Mouse (Mus musculus) midbrain, embryonic 13.5 days (tissue): ENCODE results near the gene Slc7a5. TPM values are rescaled to one million over a fixed set of nuclear protein-coding genes. Genes with fewer than 3 reads are reported as not detected.

Experiments
- ATAC-seq: fragments of 200-750 bp; cut with Nextera tagmentation; 2 replicates; pipeline ENCODE4 v1.8.0; 2017; ENCODE audit warnings: mild to moderate bottlenecking, moderate TSS enrichment, moderate library complexity
- H3K27ac ChIP-seq: fragments of 300-500 bp; sonication (generic); 2 replicates; pipeline ENCODE4 v1.5.1; 2015; ENCODE audit warnings: inconsistent platforms, mild to moderate bottlenecking, moderate library complexity
- H3K27me3 ChIP-seq: fragments of 300-500 bp; sonication (generic); 2 replicates; pipeline ENCODE4 v1.6.1; 2015; ENCODE audit warnings: mild to moderate bottlenecking, inconsistent platforms
- H3K36me3 ChIP-seq: fragments of 300-500 bp; sonication (generic); 2 replicates; pipeline ENCODE4 v1.6.1; 2015; ENCODE audit warnings: mild to moderate bottlenecking, inconsistent platforms
- H3K4me1 ChIP-seq: fragments of 300-500 bp; sonication (generic); replicated peaks from 2 replicates; pipeline ENCODE4 v1.6.1; 2015; ENCODE audit warnings: inconsistent platforms
- H3K4me2 ChIP-seq: fragments of 300-500 bp; sonication (generic); replicated peaks from 2 replicates; pipeline ENCODE4 v1.6.1; 2015; ENCODE audit warnings: moderate library complexity, mild to moderate bottlenecking, inconsistent platforms
- H3K4me3 ChIP-seq: fragments of 300-500 bp; sonication (generic); replicated peaks from 2 replicates; pipeline ENCODE4 v1.5.1; 2015; ENCODE audit warnings: mild to moderate bottlenecking, inconsistent platforms
- H3K9ac ChIP-seq: fragments of 300-500 bp; sonication (generic); replicated peaks from 2 replicates; pipeline ENCODE4 v1.6.1; 2015; ENCODE audit warnings: mild to moderate bottlenecking, inconsistent platforms
- H3K9me3 ChIP-seq: fragments of 300-500 bp; sonication (generic); 2 replicates; pipeline ENCODE4 v1.6.1; 2016; ENCODE audit warnings: mild to moderate bottlenecking, inconsistent platforms
- WGBS: fragments of 180-500 bp; shearing (Covaris S2); methylation state at CpG from one replicate; pipeline ENCODE4 v1.1.7; 2015; 5-methylcytosine and 5-hydroxymethylcytosine counted together
- polyA plus RNA-seq: library from polyadenylated mRNA; unstranded; fragments of >200 nt; fragmentation: Nextera tagmentation; extraction: Ambion mirVana; gene quantifications from 2 replicates; pipeline ENCODE4 v1.2.1, GENCODE M21; 2015

Gene Slc7a5
- polyA plus RNA-seq, 1 experiment from 2014 or later: 37.3 TPM

GRCm38 (mm10) chr8:121919158-121919557 is 11.7 kb upstream of the Slc7a5 start:
- WGBS: 86% methylated on average over 4 of the region's 4 CpGs
- H3K27ac ChIP-seq: no peak overlapping the region; the same call in 1 of the 2 replicates
- ATAC-seq: no peak

GRCm38 (mm10) chr8:121913378-121913777 is 5.9 kb upstream of the Slc7a5 start:
- no peaks in the 10 kb centered on the region for H3K9me3 ChIP-seq
- ATAC-seq: no peak
- no peak overlapping the region for H3K4me2 ChIP-seq
- no peaks in the 10 kb centered on the region for H3K36me3 ChIP-seq
- no peak overlapping the region for H3K9ac ChIP-seq
- H3K4me1 ChIP-seq: peaks cover under 1% of the 10 kb centered on the region; the same call in 1 of the 2 replicates
- no peak overlapping the region for H3K4me3 ChIP-seq
- no peak overlapping the region for H3K27ac ChIP-seq
- WGBS: 83% methylated on average over 8 of the region's 8 CpGs
- H3K27me3 ChIP-seq: peaks cover 10% of the 10 kb centered on the region

More at GRCm38 (mm10) chr8:121919158-121919557, 11.7 kb upstream of the Slc7a5 start:
- no peak overlapping the region for H3K9ac ChIP-seq
- no peak overlapping the region for H3K4me2 ChIP-seq
- no peaks in the 10 kb centered on the region for H3K36me3 ChIP-seq
- no peak overlapping the region for H3K4me3 ChIP-seq
- peaks cover 8% of the 10 kb centered on the region; the same call in 1 of the 2 replicates for H3K4me1 ChIP-seq
- H3K9me3 ChIP-seq: no peaks in the 10 kb centered on the region
- no peaks in the 10 kb centered on the region for H3K27me3 ChIP-seq

GRCm38 (mm10) chr8:121912831-121913230 is 5.3 kb upstream of the Slc7a5 start:
- Histone ChIP-seq H3K27me3 (peaks cover 12% of the 10 kb centered on the region), H3K9me3 (no peaks in the 10 kb centered on the region), H3K4me1 (peaks cover 6% of the 10 kb centered on the region), H3K9ac (no peak overlapping the region), H3K4me2 (no peak overlapping the region), H3K36me3 (no peaks in the 10 kb centered on the region), H3K4me3 (no peak overlapping the region), H3K27ac (no peak overlapping the region)
- WGBS: 75% methylated on average over 3 of the region's 3 CpGs
- no peak for ATAC-seq

GRCm38 (mm10) chr8:121911987-121912386 is 4.5 kb upstream of the Slc7a5 start:
- no peaks in the 10 kb centered on the region for H3K9me3 ChIP-seq
- peak overlapping the region; percentile 19; the same call in 1 of the 2 replicates for H3K27ac ChIP-seq
- no peak overlapping the region for H3K4me2 ChIP-seq
- 64% methylated on average over 7 of the region's 7 CpGs for WGBS
- no peak overlapping the region for H3K4me3 ChIP-seq
- H3K4me1 ChIP-seq: peaks cover 8% of the 10 kb centered on the region
- no peaks in the 10 kb centered on the region for H3K36me3 ChIP-seq
- no peak overlapping the region for H3K9ac ChIP-seq
- H3K27me3 ChIP-seq: peaks cover 12% of the 10 kb centered on the region
- no peak for ATAC-seq

- Histone ChIP-seq H3K9ac (no peak overlapping the region), H3K36me3 (no peaks in the 10 kb centered on the region), H3K4me2 (no peak overlapping the region), H3K4me1 (peaks cover 13% of the 10 kb centered on the region), H3K9me3 (no peaks in the 10 kb centered on the region), H3K27me3 (peaks cover 12% of the 10 kb centered on the region), H3K27ac (0 out of 2 replicates have a peak overlapping the region, but pooled peaks have one; percentile 19), H3K4me3 (no peak overlapping the region)
- no peak for ATAC-seq
- WGBS: 87% methylated on average over 6 of the region's 6 CpGs
These were observed 3.9 kb upstream of the Slc7a5 start for GRCm38 (mm10) chr8:121911400-121911799.

- Histone ChIP-seq H3K27me3 (peaks cover 16% of the 10 kb centered on the region), H3K4me2 (no peak overlapping the region), H3K4me3 (no peak overlapping the region), H3K36me3 (no peaks in the 10 kb centered on the region), H3K9me3 (no peaks in the 10 kb centered on the region), H3K27ac (no peak overlapping the region), H3K4me1 (peaks cover 31% of the 10 kb centered on the region), H3K9ac (no peak overlapping the region)
- ATAC-seq: no peak
- 10% methylated on average over 6 of the region's 6 CpGs for WGBS
These were observed 2.2 kb upstream of the Slc7a5 start for GRCm38 (mm10) chr8:121909663-121910062.

- ATAC-seq: no peak
These were observed 1.7 kb upstream of the Slc7a5 start for GRCm38 (mm10) chr8:121909148-121909541.

GRCm38 (mm10) chr8:121908378-121909147 is 1.1 kb upstream of the Slc7a5 start:
- Histone ChIP-seq H3K9me3 (no peaks in the 10 kb centered on the region), H3K4me2 (peak overlapping the region; percentile 98), H3K4me3 (peak overlapping the region; percentile 71; the same call in 1 of the 2 replicates), H3K36me3 (no peaks in the 10 kb centered on the region), H3K4me1 (peaks cover 33% of the 10 kb centered on the region), H3K9ac (no peak overlapping the region), H3K27me3 (peaks cover 16% of the 10 kb centered on the region), H3K27ac (no peak overlapping the region)
- ATAC-seq: no peak
- 73% methylated on average over 8 of the region's 8 CpGs for WGBS

More at GRCm38 (mm10) chr8:121909148-121909541, 1.7 kb upstream of the Slc7a5 start:
- Histone ChIP-seq H3K9me3 (no peaks in the 10 kb centered on the region), H3K9ac (no peak overlapping the region), H3K27ac (no peak overlapping the region), H3K4me1 (peaks cover 33% of the 10 kb centered on the region), H3K4me3 (no peak overlapping the region), H3K27me3 (peaks cover 16% of the 10 kb centered on the region), H3K4me2 (no peak overlapping the region), H3K36me3 (no peaks in the 10 kb centered on the region)
- 71% methylated on average over 8 of the region's 8 CpGs for WGBS

GRCm38 (mm10) chr8:121906542-121907512 is 667 bp downstream of the Slc7a5 start:
- Histone ChIP-seq H3K27me3 (peaks cover 16% of the 10 kb centered on the region), H3K27ac (peak overlapping the region; percentile 14; the same call in 1 of the 2 replicates), H3K36me3 (no peaks in the 10 kb centered on the region), H3K9me3 (no peaks in the 10 kb centered on the region), H3K9ac (peak overlapping the region; percentile 78), H3K4me2 (peak overlapping the region; percentile 98), H3K4me1 (peaks cover 36% of the 10 kb centered on the region), H3K4me3 (peak overlapping the region; percentile 71)
- peak; percentile 70 for ATAC-seq
- under 1% methylated on average over 71 of the region's 72 CpGs for WGBS

- 42% methylated on average over 5 of the region's 5 CpGs for WGBS
- ATAC-seq: no peak
These were observed 1.6 kb downstream of the Slc7a5 start for GRCm38 (mm10) chr8:121905864-121906263.

GRCm38 (mm10) chr8:121905420-121905819 is 2.1 kb downstream of the Slc7a5 start:
- no peaks in the 10 kb centered on the region for H3K9me3 ChIP-seq
- no peak overlapping the region for H3K27ac ChIP-seq
- H3K9ac ChIP-seq: peak overlapping the region; percentile 78
- H3K27me3 ChIP-seq: peaks cover 16% of the 10 kb centered on the region
- 46% methylated on average over 1 of the region's 1 CpGs for whole genome bisulfite sequencing
- H3K4me2 ChIP-seq: peak overlapping the region; percentile 98
- no peak for ATAC-seq
- H3K4me1 ChIP-seq: peaks cover 41% of the 10 kb centered on the region
- H3K4me3 ChIP-seq: peak overlapping the region; percentile 71
- H3K36me3 ChIP-seq: no peaks in the 10 kb centered on the region

More at GRCm38 (mm10) chr8:121905864-121906263, 1.6 kb downstream of the Slc7a5 start:
- H3K27me3 ChIP-seq: peaks cover 16% of the 10 kb centered on the region
- H3K4me2 ChIP-seq: peak overlapping the region; percentile 98
- H3K9ac ChIP-seq: peak overlapping the region; percentile 78
- H3K27ac ChIP-seq: no peak overlapping the region
- H3K4me1 ChIP-seq: peaks cover 41% of the 10 kb centered on the region
- H3K4me3 ChIP-seq: peak overlapping the region; percentile 71
- H3K36me3 ChIP-seq: no peaks in the 10 kb centered on the region
- no peaks in the 10 kb centered on the region for H3K9me3 ChIP-seq
